Mouse (Mus musculus) CH12.LX (cell line): ENCODE data around the gene Depdc1b.

Experiments used
- CTCF ChIP-seq, 2 experiments: IDR thresholded peaks in 1 of 2; conservative IDR thresholded peaks in 1 of 2; 2 replicates each; pipeline ENCODE4 v1.5.1; 2011 to 2012; ENCODE audit warnings: low read depth in 2 of 2, low read length in 2 of 2, improper control_type of control experiment in 1 of 2, inconsistent platforms in 1 of 2, mild to moderate bottlenecking in 1 of 2, moderate library complexity in 1 of 2
- EP300 ChIP-seq: IDR thresholded peaks from 2 replicates; pipeline ENCODE4 v1.6.1; 2011; ENCODE audit warnings: low read length, improper control_type of control experiment
- ETS1 ChIP-seq: conservative IDR thresholded peaks from 2 replicates; pipeline ENCODE4 v1.6.1; 2012; ENCODE audit warnings: low read depth, mild to moderate bottlenecking, inconsistent platforms, low read length, improper control_type of control experiment, moderate library complexity
- HCFC1 ChIP-seq: IDR thresholded peaks from 2 replicates; pipeline ENCODE4 v1.6.1; 2012; ENCODE audit warnings: low read depth, mild to moderate bottlenecking, inconsistent platforms, low read length, improper control_type of control experiment
- IRF4 ChIP-seq: IDR thresholded peaks from 2 replicates; pipeline ENCODE4 v1.6.1; 2014; ENCODE audit warnings: low read depth, mild to moderate bottlenecking, inconsistent platforms, low read length, improper control_type of control experiment
- JUND ChIP-seq: conservative IDR thresholded peaks from 2 replicates; pipeline ENCODE4 v1.6.1; 2011; ENCODE audit warnings: low read depth, low read length, improper control_type of control experiment
- MAFK ChIP-seq: IDR thresholded peaks from 2 replicates; pipeline ENCODE4 v1.6.1; 2011; ENCODE audit warnings: low read length, improper control_type of control experiment; ENCODE audit not compliant: insufficient replicate concordance
- MAX ChIP-seq: IDR thresholded peaks from 2 replicates; pipeline ENCODE4 v1.6.1; 2011; ENCODE audit warnings: low read length, improper control_type of control experiment
- POLR2A ChIP-seq: IDR thresholded peaks from 2 replicates; pipeline ENCODE4 v1.6.1; 2011; ENCODE audit warnings: low read depth, mild to moderate bottlenecking, improper control_type of control experiment, low read length
- SIN3A ChIP-seq: IDR thresholded peaks from 2 replicates; pipeline ENCODE4 v1.6.1; 2012; ENCODE audit warnings: low read length, improper control_type of control experiment, inconsistent platforms
- SMC3 ChIP-seq: IDR thresholded peaks from 2 replicates; pipeline ENCODE4 v1.6.1; 2011; ENCODE audit warnings: low read depth, low read length, improper control_type of control experiment
- TBP ChIP-seq: conservative IDR thresholded peaks from 2 replicates; pipeline ENCODE4 v1.6.1; 2011; ENCODE audit warnings: low read depth, low read length, improper control_type of control experiment
- USF1 ChIP-seq: IDR thresholded peaks from 2 replicates; pipeline ENCODE4 v1.6.1; 2014; ENCODE audit warnings: low read depth, mild to moderate bottlenecking, inconsistent platforms, low read length, improper control_type of control experiment
- ZC3H11A ChIP-seq: IDR thresholded peaks from 2 replicates; pipeline ENCODE4 v1.6.1; 2012; ENCODE audit warnings: low read depth, mild to moderate bottlenecking, inconsistent platforms, low read length, improper control_type of control experiment

DNA sequence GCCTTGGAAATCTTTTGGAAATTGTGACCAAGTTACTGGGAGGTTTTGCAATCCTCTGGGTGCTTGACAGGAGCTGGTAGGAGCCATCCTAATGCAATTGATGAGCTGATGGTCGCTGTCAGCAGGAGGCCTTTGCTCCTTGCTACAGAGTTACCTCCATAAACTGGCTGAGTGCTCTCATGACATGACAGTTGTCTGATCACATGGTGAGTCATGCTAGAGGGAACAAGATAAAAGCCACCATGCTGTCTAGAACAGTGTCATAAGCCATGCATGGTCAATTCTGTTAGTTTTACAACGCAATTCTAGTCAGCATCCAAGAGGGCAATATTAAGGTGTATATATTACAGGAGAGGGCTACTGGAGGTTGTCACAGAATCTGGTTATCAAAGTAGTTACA, 99.3 kb downstream of the Depdc1b start:
- TF ChIP-seq POLR2A: no peak
- no peak for TF ChIP-seq HCFC1
- no peak for TF ChIP-seq JUND
- no peak for TF ChIP-seq CTCF (conservative IDR thresholded peaks at IDR 0.05 in 1 of 2, IDR thresholded peaks at IDR 0.05 in 1 of 2; ENCODE audit: low read depth in 2 of 2, low read length in 2 of 2)
- no peak for TF ChIP-seq ZC3H11A
- no peak for TF ChIP-seq EP300
- no peak for TF ChIP-seq SMC3
- no peak for TF ChIP-seq MAX
- TF ChIP-seq MAFK: no peak
- no peak for TF ChIP-seq IRF4
- no peak for TF ChIP-seq ETS1
- TF ChIP-seq SIN3A: no peak
- TF ChIP-seq USF1: no peak
- TF ChIP-seq TBP: no peak
